Mouse (Mus musculus): Measurements from ENCODE around the gene Creb5. TPM values are rescaled to one million over a fixed set of nuclear protein-coding genes. Genes with fewer than 3 reads are reported as not detected.

Gene Creb5
- polyA plus RNA-seq, 1 experiment from 2014 or later, result 4.1 TPM

- Histone ChIP-seq H3K9me3 (ENCODE audit: control insufficient read depth, low read length) (no peaks in the 10 kb centered on the region), H3K36me3 (ENCODE audit: control insufficient read depth, insufficient read depth, low read length) (no peaks in the 10 kb centered on the region), H3K27ac (ENCODE audit: low read depth, low read length) (no peak overlapping the region), H3K9ac (ENCODE audit: low read length) (peak overlapping the region; percentile 7), H3K27me3 (ENCODE audit: control insufficient read depth, insufficient read depth, low read length) (peaks cover 64% of the 10 kb centered on the region), H3K4me1 (ENCODE audit: control insufficient read depth, insufficient read depth, low read length) (peaks cover 13% of the 10 kb centered on the region), H3K4me3 (ENCODE audit: low read depth, low read length) (peak overlapping the region; percentile 37), H3K4me2 (peak overlapping the region; percentile 71)
- WGBS, result 0% methylated on average over 61 of the region's 63 CpGs
- peak; percentile 97 for DNase-seq (ENCODE audit: low spot score, missing footprints)
- ATAC-seq (ENCODE audit: low FRiP score), result peak; percentile 75
These were observed 702 bp downstream of the Creb5 start for GRCm38 (mm10) chr6:53287562-53288381.

GRCm38 (mm10) chr6:53288584-53289558, 1.8 kb downstream of the Creb5 start:
- DNase-seq (ENCODE audit: low spot score, missing footprints) (peak; percentile 95), ATAC-seq (ENCODE audit: low FRiP score) (no peak)
- Histone ChIP-seq H3K27me3 (ENCODE audit: control insufficient read depth, insufficient read depth, low read length) (peaks cover 64% of the 10 kb centered on the region), H3K4me3 (ENCODE audit: low read depth, low read length) (peak overlapping the region; percentile 37), H3K9me3 (ENCODE audit: control insufficient read depth, low read length) (no peaks in the 10 kb centered on the region), H3K4me2 (peak overlapping the region; percentile 71), H3K4me1 (ENCODE audit: control insufficient read depth, insufficient read depth, low read length) (peaks cover 13% of the 10 kb centered on the region), H3K27ac (ENCODE audit: low read depth, low read length) (no peak overlapping the region), H3K36me3 (ENCODE audit: control insufficient read depth, insufficient read depth, low read length) (no peaks in the 10 kb centered on the region), H3K9ac (ENCODE audit: low read length) (no peak overlapping the region)
- 1% methylated on average over 24 of the region's 24 CpGs for WGBS

- ATAC-seq (ENCODE audit: low FRiP score) (no peak), DNase-seq (ENCODE audit: low spot score, missing footprints) (peak; percentile 92)
- H3K4me3 ChIP-seq (ENCODE audit: low read depth, low read length), result no peak overlapping the region
- no peaks in the 10 kb centered on the region for H3K9me3 ChIP-seq (ENCODE audit: control insufficient read depth, low read length)
- no peak overlapping the region for H3K4me2 ChIP-seq
- H3K9ac ChIP-seq (ENCODE audit: low read length), result no peak overlapping the region
- WGBS, result 18% methylated on average over 5 of the region's 5 CpGs
- no peaks in the 10 kb centered on the region for H3K36me3 ChIP-seq (ENCODE audit: control insufficient read depth, insufficient read depth, low read length)
- no peak overlapping the region for H3K27ac ChIP-seq (ENCODE audit: low read depth, low read length)
- H3K27me3 ChIP-seq (ENCODE audit: control insufficient read depth, insufficient read depth, low read length), result peaks cover 59% of the 10 kb centered on the region
- H3K4me1 ChIP-seq (ENCODE audit: control insufficient read depth, insufficient read depth, low read length), result peaks cover 13% of the 10 kb centered on the region
These were observed 2.6 kb downstream of the Creb5 start for GRCm38 (mm10) chr6:53289659-53290058.

- Histone ChIP-seq H3K36me3 (ENCODE audit: control insufficient read depth, insufficient read depth, low read length) (no peaks in the 10 kb centered on the region), H3K27me3 (ENCODE audit: control insufficient read depth, insufficient read depth, low read length) (peaks cover 52% of the 10 kb centered on the region), H3K9ac (ENCODE audit: low read length) (no peak overlapping the region), H3K4me3 (ENCODE audit: low read depth, low read length) (no peak overlapping the region), H3K27ac (ENCODE audit: low read depth, low read length) (no peak overlapping the region), H3K4me1 (ENCODE audit: control insufficient read depth, insufficient read depth, low read length) (peaks cover 13% of the 10 kb centered on the region), H3K4me2 (no peak overlapping the region), H3K9me3 (ENCODE audit: control insufficient read depth, low read length) (no peaks in the 10 kb centered on the region)
- WGBS, result 33% methylated on average over 8 of the region's 8 CpGs
- no peak for ATAC-seq (ENCODE audit: low FRiP score)
- peak; percentile 90 for DNase-seq (ENCODE audit: low spot score, missing footprints)
These were observed 3.3 kb downstream of the Creb5 start for GRCm38 (mm10) chr6:53290215-53290990.

GRCm38 (mm10) chr6:53292931-53293330, 5.9 kb downstream of the Creb5 start:
- ATAC-seq (ENCODE audit: low FRiP score), result no peak
- Histone ChIP-seq H3K36me3 (ENCODE audit: control insufficient read depth, insufficient read depth, low read length) (no peaks in the 10 kb centered on the region), H3K4me3 (ENCODE audit: low read depth, low read length) (no peak overlapping the region), H3K9ac (ENCODE audit: low read length) (no peak overlapping the region), H3K27ac (ENCODE audit: low read depth, low read length) (no peak overlapping the region), H3K4me1 (ENCODE audit: control insufficient read depth, insufficient read depth, low read length) (peaks cover 9% of the 10 kb centered on the region), H3K4me2 (no peak overlapping the region), H3K9me3 (ENCODE audit: control insufficient read depth, low read length) (no peaks in the 10 kb centered on the region), H3K27me3 (ENCODE audit: control insufficient read depth, insufficient read depth, low read length) (peaks cover 36% of the 10 kb centered on the region)
- WGBS, result 40% methylated on average over 1 of the region's 1 CpGs
- no peak for DNase-seq (ENCODE audit: low spot score, missing footprints)

GRCm38 (mm10) chr6:53297851-53298250, 10.8 kb downstream of the Creb5 start:
- no peak overlapping the region for H3K4me2 ChIP-seq
- no peak for ATAC-seq (ENCODE audit: low FRiP score)
- no peak overlapping the region for H3K27ac ChIP-seq (ENCODE audit: low read depth, low read length)
- no peaks in the 10 kb centered on the region for H3K27me3 ChIP-seq (ENCODE audit: control insufficient read depth, insufficient read depth, low read length)
- no peaks in the 10 kb centered on the region for H3K36me3 ChIP-seq (ENCODE audit: control insufficient read depth, insufficient read depth, low read length)
- H3K4me1 ChIP-seq (ENCODE audit: control insufficient read depth, insufficient read depth, low read length), result no peaks in the 10 kb centered on the region
- DNase-seq (ENCODE audit: low spot score, missing footprints), result no peak
- no peak overlapping the region for H3K4me3 ChIP-seq (ENCODE audit: low read depth, low read length)
- WGBS, result 68% methylated on average over 5 of the region's 5 CpGs
- no peaks in the 10 kb centered on the region for H3K9me3 ChIP-seq (ENCODE audit: control insufficient read depth, low read length)
- no peak overlapping the region for H3K9ac ChIP-seq (ENCODE audit: low read length)

GRCm38 (mm10) chr6:53304201-53304600, 17.1 kb downstream of the Creb5 start:
- Histone ChIP-seq H3K9me3 (ENCODE audit: control insufficient read depth, low read length) (no peaks in the 10 kb centered on the region), H3K27ac (ENCODE audit: low read depth, low read length) (no peak overlapping the region), H3K9ac (ENCODE audit: low read length) (no peak overlapping the region), H3K4me2 (no peak overlapping the region), H3K4me3 (ENCODE audit: low read depth, low read length) (no peak overlapping the region), H3K27me3 (ENCODE audit: control insufficient read depth, insufficient read depth, low read length) (no peaks in the 10 kb centered on the region), H3K4me1 (ENCODE audit: control insufficient read depth, insufficient read depth, low read length) (no peaks in the 10 kb centered on the region), H3K36me3 (ENCODE audit: control insufficient read depth, insufficient read depth, low read length) (no peaks in the 10 kb centered on the region)
- DNase-seq (ENCODE audit: low spot score, missing footprints), result no peak
- ATAC-seq (ENCODE audit: low FRiP score), result no peak
- WGBS, result 76% methylated on average over 2 of the region's 2 CpGs

DNA sequence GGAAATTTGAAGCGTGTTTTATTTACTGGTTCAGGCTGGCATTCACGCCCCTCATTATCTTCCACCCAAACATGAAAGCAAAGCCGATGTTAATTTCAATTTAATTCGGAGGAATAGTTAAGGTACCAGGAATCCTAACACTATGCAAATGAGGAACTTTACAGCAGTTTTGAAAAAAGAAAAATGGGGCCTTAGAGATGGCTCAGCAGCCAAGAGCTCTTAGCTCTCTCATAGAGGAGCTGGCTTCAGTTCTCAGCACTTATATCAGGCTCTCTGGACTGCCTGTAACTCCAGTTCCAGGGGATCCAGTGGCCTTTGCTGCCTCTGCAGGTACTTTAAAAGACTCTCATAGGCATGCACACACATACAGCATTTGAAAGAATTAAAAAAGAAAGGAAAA, 19.1 kb downstream of the Creb5 start:
- Histone ChIP-seq H3K27ac (ENCODE audit: low read depth, low read length) (no peak overlapping the region), H3K9ac (ENCODE audit: low read length) (no peak overlapping the region), H3K4me2 (no peak overlapping the region), H3K4me1 (ENCODE audit: control insufficient read depth, insufficient read depth, low read length) (no peaks in the 10 kb centered on the region), H3K36me3 (ENCODE audit: control insufficient read depth, insufficient read depth, low read length) (no peaks in the 10 kb centered on the region), H3K9me3 (ENCODE audit: control insufficient read depth, low read length) (no peaks in the 10 kb centered on the region), H3K27me3 (ENCODE audit: control insufficient read depth, insufficient read depth, low read length) (no peaks in the 10 kb centered on the region), H3K4me3 (ENCODE audit: low read depth, low read length) (no peak overlapping the region)
- DNase-seq (ENCODE audit: low spot score, missing footprints), result no peak
- 83% methylated on average over 4 of the region's 4 CpGs for WGBS
- ATAC-seq (ENCODE audit: low FRiP score), result no peak
